Mouse (Mus musculus): ENCODE measurements around the gene Epha10.

Epha10 gene

DNA sequence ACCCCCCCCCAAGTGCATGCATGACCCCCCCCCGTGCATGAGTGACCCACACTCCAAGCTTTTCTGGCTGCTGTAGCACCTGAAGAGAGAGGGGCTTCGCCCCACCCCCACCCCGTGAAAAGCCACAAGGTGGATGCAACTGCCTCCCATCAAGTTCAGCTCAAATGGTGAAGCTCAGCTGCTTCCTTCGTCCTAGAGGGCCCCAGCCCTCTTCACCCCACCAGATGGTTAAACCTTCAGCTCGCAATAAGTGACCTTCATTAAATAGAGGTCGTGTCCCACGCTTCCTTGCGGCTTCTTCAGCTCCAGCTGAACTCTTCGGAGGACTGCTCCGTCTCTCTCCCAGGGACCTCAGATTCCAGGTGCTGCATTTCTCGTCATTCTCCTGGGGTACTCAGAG is at the start of gene Epha10:
Gene Epha10 (plus strand): TSS at position 301 of the 400 bp plus-strand sequence.
- no peak for DNase-seq (ENCODE audit: low read depth)

DNA sequence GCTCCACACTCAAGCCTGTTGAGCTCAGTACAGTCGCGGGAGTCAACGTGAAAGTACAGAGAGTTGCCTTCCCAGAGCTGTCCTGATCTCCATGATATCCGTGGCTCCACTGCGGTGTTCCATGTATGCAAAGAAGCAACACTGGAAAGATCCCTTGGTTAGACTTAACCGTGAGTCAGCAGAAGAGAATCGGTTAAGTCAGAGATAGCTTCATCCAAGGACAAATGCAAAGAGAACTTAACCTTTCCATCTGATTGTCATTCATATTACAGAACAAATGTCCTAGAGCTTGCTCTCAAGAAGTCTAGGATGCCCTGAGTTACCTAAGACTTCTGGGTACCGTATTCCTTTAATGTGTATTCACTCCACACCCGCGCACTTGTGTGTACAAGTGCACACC is 47.9 kb upstream of the Epha10 start:
- no peak for DNase-seq (ENCODE audit: low read depth)

DNA sequence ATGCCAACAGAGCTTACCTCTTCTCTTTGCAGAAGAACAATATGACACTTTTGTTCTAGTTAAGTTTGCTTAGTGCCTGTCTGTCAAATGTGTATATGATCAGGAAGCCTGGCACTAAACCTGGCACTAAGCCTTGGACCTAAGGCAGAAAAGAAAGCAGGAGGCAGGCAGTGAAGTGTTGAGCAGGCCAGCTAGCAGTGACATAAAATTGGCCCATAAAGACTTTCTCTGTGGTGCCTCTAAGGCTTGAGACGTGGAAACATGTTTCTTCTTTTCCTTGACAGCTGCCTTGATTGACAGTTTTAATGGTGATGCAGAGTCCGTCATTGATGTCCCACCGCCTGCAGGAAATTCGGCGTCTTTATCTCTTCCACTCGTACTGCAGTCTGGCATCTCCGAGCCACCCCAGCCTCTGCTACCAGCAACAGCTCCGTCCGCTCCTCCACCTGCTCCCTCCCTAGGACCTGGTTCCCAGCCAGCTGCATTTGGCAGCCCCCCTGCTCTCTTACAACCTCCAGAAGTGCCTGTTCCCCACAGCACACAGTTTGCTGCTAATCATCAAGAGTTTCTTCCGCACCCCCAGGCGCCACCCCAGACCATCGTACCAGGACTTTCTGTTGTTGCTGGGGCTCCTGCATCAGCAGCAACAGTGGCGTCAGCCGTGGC is 42.5 kb upstream of the Epha10 start:
- DNase-seq (ENCODE audit: low read depth) = no peak

GRCm38 (mm10) chr4:124840998-124841397 is 39.7 kb upstream of the Epha10 start:
- DNase-seq (ENCODE audit: low read depth) = peak; percentile 44

DNA sequence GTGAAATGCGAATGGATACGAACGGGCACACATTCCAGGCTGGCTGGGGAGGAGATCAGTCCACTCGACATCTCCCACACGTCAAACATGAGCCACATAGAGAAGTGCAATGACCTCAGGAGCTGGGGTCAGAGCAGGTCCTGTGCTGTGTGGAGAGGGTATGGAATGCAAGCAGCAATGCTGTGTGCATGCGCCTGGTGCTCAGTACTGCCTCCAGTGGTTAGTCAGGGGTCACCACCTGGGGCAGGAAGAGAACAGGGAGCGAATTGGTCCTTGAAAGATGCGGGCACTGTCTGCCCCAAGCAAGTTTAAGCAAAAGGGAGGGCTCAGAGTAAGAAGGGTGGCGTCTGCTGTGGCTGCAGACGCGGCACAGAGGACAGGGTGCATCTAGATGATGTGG is 37.2 kb upstream of the Epha10 start:
- peak; percentile 55 for DNase-seq (ENCODE audit: low read depth)

- peak; percentile 82 for DNase-seq (ENCODE audit: low read depth)
Measured at GRCm38 (mm10) chr4:124847573-124847972, 33.1 kb upstream of the Epha10 start.

DNA sequence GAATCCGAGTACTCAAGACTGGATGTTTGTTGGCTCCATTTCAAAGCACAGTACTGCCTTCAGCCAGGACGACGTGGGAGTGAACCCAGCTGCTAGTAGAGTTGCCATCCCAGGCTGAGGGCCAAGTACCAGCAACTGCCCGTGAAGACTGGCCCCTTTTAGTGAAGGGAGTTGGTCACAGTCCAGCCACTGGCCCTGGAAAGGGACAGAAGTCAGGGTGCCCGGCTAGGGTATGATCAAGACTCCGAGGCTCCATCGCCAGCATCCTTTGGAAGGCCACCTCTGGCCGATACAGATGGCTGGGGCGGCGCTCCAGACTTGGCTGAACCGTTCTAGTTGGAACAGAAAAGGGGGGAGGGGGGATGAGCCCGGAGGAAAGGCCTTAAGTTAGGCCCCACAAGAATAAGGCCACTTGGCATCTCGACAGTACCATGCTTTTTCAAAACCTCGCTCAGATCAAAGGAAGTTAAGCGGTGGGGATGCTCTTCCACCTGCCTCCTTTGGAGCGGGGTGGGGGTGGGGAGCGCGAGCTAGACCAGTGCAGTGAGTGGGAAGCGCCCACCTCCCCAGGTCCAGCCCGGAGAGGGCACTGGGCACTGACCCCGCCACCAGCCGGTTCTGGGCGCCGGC is 31.0 kb upstream of the Epha10 start:
- peak; percentile 19 for DNase-seq (ENCODE audit: low read depth)

GRCm38 (mm10) chr4:124850261-124850913 is 30.3 kb upstream of the Epha10 start, which contains the start of gene Yrdc:
TSS of gene Yrdc (plus strand) at chr4:124850679.
- DNase-seq (ENCODE audit: low read depth) = peak; percentile 95

GRCm38 (mm10) chr4:124850933-124851658 is 29.6 kb upstream of the Epha10 start, which contains the start of gene 1110065P20Rik:
TSS of gene 1110065P20Rik (minus strand) at chr4:124851196.
- peak; percentile 87 for DNase-seq (ENCODE audit: low read depth)

DNA sequence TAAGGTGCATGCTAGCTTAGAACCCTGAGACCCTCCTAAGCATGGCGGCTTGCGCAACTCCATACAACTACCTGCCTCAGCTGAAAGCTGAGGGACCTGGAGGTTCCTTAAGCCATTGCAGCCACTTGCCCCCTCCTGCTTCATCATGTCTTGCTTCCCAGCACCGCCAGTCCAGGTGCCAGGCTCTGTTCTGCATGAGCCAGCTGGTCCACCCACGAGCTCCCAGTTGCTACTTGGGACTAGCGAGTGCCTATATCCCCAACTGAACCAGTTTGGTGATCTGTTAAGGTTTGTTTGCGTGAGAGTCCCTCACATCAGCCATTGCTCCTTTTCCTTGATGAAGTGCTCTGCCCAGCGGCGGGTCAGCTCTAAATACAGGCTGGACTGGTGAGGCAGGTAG is 24.4 kb upstream of the Epha10 start:
- no peak for DNase-seq (ENCODE audit: low read depth)

DNA sequence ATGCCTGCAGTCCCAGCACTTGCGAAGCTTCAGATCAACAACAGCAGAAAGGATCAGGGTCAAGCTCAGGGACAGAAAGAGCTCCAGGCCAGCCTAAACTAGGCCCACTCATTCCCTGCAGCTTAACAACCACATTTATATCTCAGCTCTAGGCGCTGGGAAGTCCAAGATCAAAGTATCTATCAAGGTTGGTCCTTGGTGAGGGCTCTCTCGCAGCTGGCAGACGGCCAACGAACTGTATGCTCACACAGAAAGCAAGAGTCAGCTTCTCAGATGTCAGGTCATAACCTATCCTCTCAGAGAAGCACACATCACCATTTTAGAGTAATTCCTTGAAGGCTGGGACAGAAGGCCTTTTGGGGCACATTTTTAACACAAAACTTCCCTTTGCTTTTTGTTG is 22.3 kb upstream of the Epha10 start:
- DNase-seq (ENCODE audit: low read depth) = no peak

GRCm38 (mm10) chr4:124860446-124860845 is 20.3 kb upstream of the Epha10 start:
- peak; percentile 64 for DNase-seq (ENCODE audit: low read depth)

- DNase-seq (ENCODE audit: low read depth) = no peak
Measured at GRCm38 (mm10) chr4:124861283-124862188, 19.2 kb upstream of the Epha10 start, which contains the start of gene Maneal. TSS of gene Maneal (minus strand) at chr4:124862171.

DNA sequence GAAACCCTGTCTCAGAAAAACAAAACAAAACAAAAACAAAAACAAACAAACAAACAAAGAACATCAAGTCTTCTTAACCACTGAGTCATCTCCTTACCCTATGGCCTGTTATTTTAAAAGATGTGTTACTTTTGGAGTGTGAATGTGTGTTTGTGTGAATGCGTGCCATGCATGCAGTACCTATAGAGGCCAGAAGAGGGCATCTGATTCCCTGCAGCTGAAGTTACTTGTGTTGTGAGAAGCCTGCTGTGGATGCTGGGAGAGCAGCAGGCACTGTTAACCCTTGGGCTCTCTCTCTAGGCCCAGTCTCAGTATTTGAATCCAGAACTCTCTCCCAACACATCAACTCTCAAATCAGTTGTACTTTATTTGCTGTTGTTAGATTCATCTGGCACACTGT is 8.0 kb upstream of the Epha10 start:
- DNase-seq (ENCODE audit: low read depth) = no peak

DNA sequence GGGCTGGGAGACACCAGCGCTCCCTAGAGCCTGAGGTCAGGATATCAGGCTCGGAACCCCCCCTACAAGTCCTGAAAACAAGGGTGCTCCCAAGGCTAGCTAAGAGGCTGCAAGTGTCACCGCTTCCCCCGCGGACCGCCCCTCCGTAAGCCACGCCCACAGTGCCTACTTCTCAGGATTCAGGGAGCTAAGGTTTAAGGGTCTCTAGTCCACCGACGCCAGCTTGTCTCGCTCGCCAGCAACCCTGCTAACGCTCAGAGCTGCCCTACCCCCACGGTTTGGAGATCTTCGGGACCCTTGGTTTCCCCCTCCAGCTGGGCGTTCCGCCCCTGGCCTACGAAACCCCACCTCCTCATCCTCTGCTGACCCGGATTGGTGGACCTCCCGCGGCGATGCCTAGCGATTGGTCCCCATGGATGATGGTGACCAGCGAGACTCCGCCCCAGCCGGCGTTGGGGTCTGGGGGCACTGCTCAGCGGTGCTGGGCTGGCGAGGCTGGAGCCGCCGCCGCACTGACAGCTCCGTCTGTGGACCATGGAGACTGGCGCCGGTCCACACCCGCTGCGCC is 726 bp downstream of the Epha10 start:
- no peak for DNase-seq (ENCODE audit: low read depth)

GRCm38 (mm10) chr4:124882151-124882729 is 1.5 kb downstream of the Epha10 start:
- DNase-seq (ENCODE audit: low read depth) = peak; percentile 12

GRCm38 (mm10) chr4:124888702-124889101 is 8.0 kb downstream of the Epha10 start:
- no peak for DNase-seq (ENCODE audit: low read depth)

GRCm38 (mm10) chr4:124889935-124890334 is 9.2 kb downstream of the Epha10 start:
- no peak for DNase-seq (ENCODE audit: low read depth)

GRCm38 (mm10) chr4:124890831-124891230 is 10.1 kb downstream of the Epha10 start:
- DNase-seq (ENCODE audit: low read depth) = no peak

DNA sequence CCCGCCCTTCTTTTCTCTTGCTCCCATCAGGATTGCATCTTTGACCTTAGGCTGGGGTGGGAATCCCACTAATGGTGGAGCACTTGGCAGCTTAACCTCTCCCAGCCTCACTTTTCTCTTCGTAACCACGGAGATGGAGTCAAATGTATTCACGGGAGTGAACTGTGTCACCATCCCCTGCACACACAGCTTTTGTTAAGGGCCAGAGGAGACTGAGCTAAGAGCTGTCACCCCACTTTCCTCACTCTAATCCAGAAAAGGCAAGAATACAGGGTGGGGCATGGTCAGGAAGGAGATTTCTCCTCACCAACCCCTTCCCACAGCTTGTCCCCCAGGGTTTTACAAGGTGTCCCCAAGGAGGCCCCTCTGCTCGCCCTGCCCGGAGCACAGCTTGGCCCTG is 13.1 kb downstream of the Epha10 start:
- no peak for DNase-seq (ENCODE audit: low read depth)
